Comparison of ENCODE assay signal across 18 mouse cellular contexts in genomic region chr1:90124561-90124960, GRCm38 (mm10). TPM values are rescaled to one million over a fixed set of nuclear protein-coding genes. Genes with fewer than 3 reads are reported as not detected.
"Had no signal": no experiment of that assay in that cellular context is flagged by ENCODE, and none has a peak within 500 bp of the region (broad histone marks: within the 10 kb centered on the region; RNA-seq: fewer than 3 reads in every experiment).

No protein-coding gene starts in this region.

- H3K36me3 ChIP-seq: limb, embryonic 12.5 days; liver, embryonic 13.5 days; lung, embryonic 15.5 days; midbrain, embryonic 12.5 days; neural tube, embryonic 13.5 days had no signal

- H3K9ac ChIP-seq: limb, embryonic 12.5 days; liver, embryonic 13.5 days; liver, postnatal 0 days; lung, embryonic 15.5 days; midbrain, embryonic 12.5 days; neural tube, embryonic 13.5 days had no signal

- H3K4me3 ChIP-seq: limb, embryonic 12.5 days; liver, embryonic 13.5 days; lung, embryonic 15.5 days; midbrain, embryonic 12.5 days; neural tube, embryonic 13.5 days had no signal

- DNase-seq: layer of hippocampus, adult 9-11 months; layer of hippocampus, postnatal 36 days; liver; liver, embryonic 13.5 days; liver, postnatal 0 days; retina, postnatal 1 day; right cerebral cortex, postnatal 4 days; spleen, adult 18-20 months; thymus, adult 18-20 months; thymus, postnatal 14 days had no signal

- H3K4me1 ChIP-seq: liver, embryonic 13.5 days; lung, embryonic 15.5 days; midbrain, embryonic 12.5 days had no signal

- ATAC-seq: intestine, postnatal 0 days; liver, postnatal 0 days; midbrain, embryonic 16.5 days had no signal

- H3K27ac ChIP-seq: limb, embryonic 12.5 days; liver, embryonic 13.5 days; lung, embryonic 15.5 days; midbrain, embryonic 12.5 days; neural tube, embryonic 13.5 days had no signal

- H3K27me3 ChIP-seq: liver, embryonic 13.5 days; midbrain, embryonic 12.5 days had no signal

- H3K4me2 ChIP-seq: limb, embryonic 12.5 days; liver, embryonic 13.5 days; lung, embryonic 15.5 days; midbrain, embryonic 12.5 days; neural tube, embryonic 13.5 days had no signal

- H3K9me3 ChIP-seq: liver, embryonic 13.5 days; lung, embryonic 15.5 days; midbrain, embryonic 12.5 days; neural tube, embryonic 13.5 days had no signal

RNA-seq across cellular contexts. Expression of gene Iqca, which starts 28.6 kb away (rescaled TPM):
- total RNA-seq: megakaryocyte-erythroid progenitor cell, adult 5-6 weeks had no signal
- polyA plus RNA-seq: limb, embryonic 12.5 days; liver, embryonic 13.5 days; midbrain, embryonic 12.5 days; neural tube, embryonic 13.5 days; stomach, embryonic 14.5 days had no signal
